Mouse (Mus musculus) ovary, postnatal 14 days (tissue): ENCODE data around the gene Cd3eap.

ENCODE experiments used
- DNase-seq: peaks from one replicate; pipeline ENCODE4 v3.0.0; 2022; ENCODE audit warnings: low spot score

The Cd3eap gene

GRCm38 (mm10) chr7:19307739-19308453, 51.4 kb downstream of the Cd3eap start:
- no peak for DNase-seq

- DNase-seq, result no peak
Measured at GRCm38 (mm10) chr7:19306819-19307738, 52.2 kb downstream of the Cd3eap start.
